20 mouse cellular contexts compared by ENCODE assay signal in genomic region chr11:104034486-104034885, GRCm38 (mm10).
"Had no signal": no experiment of that assay in that cellular context is flagged by ENCODE, and none has a peak within 500 bp of the region (broad histone marks: within the 10 kb centered on the region; RNA-seq: fewer than 3 reads in every experiment).

No protein-coding gene starts in this region.

- ATAC-seq: liver, postnatal 0 days; lung, postnatal 0 days; midbrain, embryonic 15.5 days had no signal

- H3K27me3 ChIP-seq: liver, embryonic 13.5 days; liver, embryonic 15.5 days; lung, embryonic 15.5 days; midbrain, embryonic 12.5 days; midbrain, embryonic 15.5 days; neural tube, embryonic 13.5 days; neural tube, embryonic 15.5 days; stomach, embryonic 15.5 days had no signal

- H3K4me1 ChIP-seq: liver, embryonic 13.5 days; liver, embryonic 15.5 days; lung, embryonic 15.5 days; midbrain, embryonic 15.5 days; neural tube, embryonic 13.5 days; neural tube, embryonic 15.5 days; stomach, embryonic 15.5 days had no signal

- H3K9me3 ChIP-seq: liver, embryonic 13.5 days; liver, embryonic 15.5 days; lung, embryonic 15.5 days; megakaryocyte, embryonic 14.5 days; midbrain, embryonic 12.5 days; midbrain, embryonic 15.5 days; neural tube, embryonic 13.5 days; neural tube, embryonic 15.5 days; stomach, embryonic 15.5 days had no signal

- H3K9ac ChIP-seq: liver, embryonic 13.5 days; liver, embryonic 15.5 days; liver, postnatal 0 days; lung, embryonic 15.5 days; midbrain, embryonic 12.5 days; midbrain, embryonic 15.5 days; neural tube, embryonic 13.5 days; neural tube, embryonic 15.5 days; stomach, embryonic 15.5 days had no signal

- H3K4me2 ChIP-seq: liver, embryonic 13.5 days; liver, embryonic 15.5 days; lung, embryonic 15.5 days; midbrain, embryonic 12.5 days; midbrain, embryonic 15.5 days; neural tube, embryonic 13.5 days; neural tube, embryonic 15.5 days; stomach, embryonic 15.5 days had no signal

- DNase-seq: liver, embryonic 13.5 days; liver, postnatal 0 days; lung, adult 2 months; lung, postnatal 14 days; lung, postnatal 36 days; right cerebral cortex, postnatal 14 days; thymus, adult 2 months; thymus, postnatal 25 days; thymus, postnatal 4 days had no signal

- H3K27ac ChIP-seq: liver, embryonic 13.5 days; liver, embryonic 15.5 days; lung, embryonic 15.5 days; macrophage; midbrain, embryonic 12.5 days; midbrain, embryonic 15.5 days; neural tube, embryonic 13.5 days; neural tube, embryonic 15.5 days; stomach, embryonic 15.5 days; stomach, postnatal 0 days had no signal

- H3K4me3 ChIP-seq: liver, embryonic 13.5 days; liver, embryonic 15.5 days; lung, embryonic 15.5 days; megakaryocyte, embryonic 14.5 days; midbrain, embryonic 12.5 days; midbrain, embryonic 15.5 days; neural tube, embryonic 13.5 days; neural tube, embryonic 15.5 days; stomach, embryonic 15.5 days had no signal

- H3K36me3 ChIP-seq: liver, embryonic 13.5 days; liver, embryonic 15.5 days; lung, embryonic 15.5 days; midbrain, embryonic 12.5 days; midbrain, embryonic 15.5 days; neural tube, embryonic 13.5 days; neural tube, embryonic 15.5 days; stomach, embryonic 15.5 days had no signal
